Mouse (Mus musculus): ENCODE measurements around the gene Doc2a. TPM values are rescaled to one million over a fixed set of nuclear protein-coding genes. Genes with fewer than 3 reads are reported as not detected.

Doc2a gene
- 0.12 and 0.29 TPM in 2 replicates for polyA plus RNA-seq (2015; fragmentation: Nextera tagmentation; extraction: Ambion mirVana)

DNA sequence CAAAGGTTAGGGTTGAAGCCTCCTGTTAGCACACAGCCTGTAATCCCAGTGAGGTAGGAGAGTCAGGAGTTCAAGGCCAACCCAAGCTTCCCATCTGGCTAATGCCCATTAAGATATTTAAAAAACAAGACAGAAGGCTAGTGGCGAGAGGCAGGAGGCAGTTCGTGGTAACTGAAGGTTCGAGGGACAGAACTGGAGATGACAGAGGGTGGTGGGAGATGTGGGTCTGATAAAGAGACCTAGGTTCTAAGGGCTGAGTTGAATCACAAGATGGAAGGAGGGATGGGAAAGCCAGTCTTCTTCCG lies at the start of gene Doc2a:
TSS of gene Doc2a (plus strand) at position 301 of the 305 bp plus-strand sequence.
- 32% methylated on average over 4 of the region's 4 CpGs for WGBS (ENCODE audit: insufficient replicate concordance)
- DNase-seq = no peak
- H3K9ac ChIP-seq = peak within 1 kb of the TSS; percentile 43; the same call in 1 of the 2 replicates
- H3K4me3 ChIP-seq (replicated peaks) = peak within 1 kb of the TSS; percentile 53
- peak within 1 kb of the TSS; percentile 67 for H3K4me2 ChIP-seq
- H3K27me3 ChIP-seq = peaks cover 74% of the 10 kb centered on the region
- no peak for ATAC-seq (ENCODE audit: low read depth)
- peaks cover 15% of the 10 kb centered on the region for H3K4me1 ChIP-seq (replicated peaks)
- H3K36me3 ChIP-seq = peaks cover 6% of the 10 kb centered on the region
- no peaks in the 10 kb centered on the region for H3K9me3 ChIP-seq (replicated peaks)
- H3K27ac ChIP-seq = no peak within 1 kb of the TSS

DNA sequence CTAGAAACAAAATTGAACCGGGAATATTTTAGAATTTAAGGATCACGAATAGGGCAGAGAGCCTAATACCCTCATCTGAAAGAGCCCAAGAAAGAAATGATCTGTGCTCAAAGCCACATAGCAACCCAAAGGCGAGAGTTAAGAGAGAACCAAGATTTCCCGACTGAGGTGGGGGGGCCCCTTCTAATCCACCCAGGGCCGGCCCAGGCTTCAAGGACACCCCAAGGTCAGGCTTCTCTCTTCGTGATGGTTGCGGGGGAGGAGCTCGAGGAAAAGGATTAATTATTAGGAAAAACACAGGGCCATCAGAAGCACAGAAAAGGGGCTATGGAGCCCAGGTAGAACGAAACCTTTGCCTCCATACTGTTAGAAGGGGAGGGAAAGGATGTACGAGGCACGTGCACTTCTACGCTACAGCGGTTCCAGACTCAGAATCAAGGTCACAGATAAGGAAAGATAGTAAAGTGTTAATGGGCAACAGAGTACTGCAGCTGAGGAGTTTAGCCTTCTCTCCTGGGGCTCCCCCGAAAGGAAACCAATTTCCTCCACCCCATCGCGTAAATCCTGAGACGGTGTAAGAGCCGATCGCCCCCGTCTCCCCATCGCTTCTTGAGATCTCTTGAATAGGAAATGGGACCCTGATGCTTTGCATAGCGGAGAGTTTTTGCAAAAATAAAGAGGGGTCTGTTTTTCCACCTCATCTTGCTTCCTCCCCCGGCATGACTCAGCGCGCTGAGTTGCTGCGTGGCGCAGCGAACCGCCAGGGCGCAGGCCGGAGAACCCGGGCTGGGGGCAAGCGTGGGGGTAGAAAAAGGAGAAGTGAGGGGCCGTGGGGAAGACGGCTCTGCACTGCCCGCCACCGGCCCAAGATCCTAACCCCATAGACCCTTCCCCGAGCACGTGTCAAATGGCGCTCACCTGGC lies 48.8 kb upstream of the Doc2a start:
- Histone ChIP-seq H3K4me3 (replicated peaks) (peak overlapping the region; percentile 78), H3K27me3 (no peaks in the 10 kb centered on the region), H3K9ac (peak overlapping the region; percentile 79), H3K9me3 (replicated peaks) (no peaks in the 10 kb centered on the region), H3K4me1 (replicated peaks) (peaks cover 81% of the 10 kb centered on the region), H3K4me2 (peak overlapping the region; percentile 95), H3K36me3 (peaks cover 34% of the 10 kb centered on the region), H3K27ac (peak overlapping the region; percentile 92)
- DNase-seq (peak; percentile 46), ATAC-seq (ENCODE audit: low read depth) (peak; percentile 32)
- WGBS (ENCODE audit: insufficient replicate concordance) = under 1% methylated on average over 40 of the region's 40 CpGs

DNA sequence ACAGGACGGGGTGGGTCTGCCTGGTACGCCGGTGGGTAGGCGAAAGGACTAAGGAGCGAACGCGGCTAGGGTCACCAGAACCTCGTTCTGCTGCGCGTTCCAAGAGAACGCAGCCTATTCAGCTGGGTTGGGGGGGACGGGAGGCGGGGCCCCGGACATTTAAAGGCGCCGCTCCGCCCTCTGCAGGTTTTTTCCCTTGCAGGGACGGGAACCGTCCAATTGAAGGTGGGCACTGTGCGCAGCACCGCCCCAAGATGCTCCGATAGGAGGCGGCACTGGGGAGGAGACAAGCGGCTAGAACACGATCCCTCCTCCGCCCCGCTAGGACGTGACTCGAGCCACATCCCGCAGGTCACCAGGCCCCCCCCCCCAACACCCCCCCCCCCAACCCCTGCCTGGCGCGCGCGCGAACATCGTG lies 48.2 kb upstream of the Doc2a start:
- Histone ChIP-seq H3K4me3 (replicated peaks) (peak overlapping the region; percentile 78), H3K4me2 (peak overlapping the region; percentile 95), H3K9me3 (replicated peaks) (no peaks in the 10 kb centered on the region), H3K4me1 (replicated peaks) (peaks cover 82% of the 10 kb centered on the region), H3K36me3 (peaks cover 34% of the 10 kb centered on the region), H3K27me3 (no peaks in the 10 kb centered on the region), H3K9ac (peak overlapping the region; percentile 79), H3K27ac (peak overlapping the region; percentile 92)
- ATAC-seq (ENCODE audit: low read depth) (peak; percentile 93), DNase-seq (peak; percentile 95)
- under 1% methylated on average over 30 of the region's 36 CpGs for WGBS (ENCODE audit: insufficient replicate concordance)

DNA sequence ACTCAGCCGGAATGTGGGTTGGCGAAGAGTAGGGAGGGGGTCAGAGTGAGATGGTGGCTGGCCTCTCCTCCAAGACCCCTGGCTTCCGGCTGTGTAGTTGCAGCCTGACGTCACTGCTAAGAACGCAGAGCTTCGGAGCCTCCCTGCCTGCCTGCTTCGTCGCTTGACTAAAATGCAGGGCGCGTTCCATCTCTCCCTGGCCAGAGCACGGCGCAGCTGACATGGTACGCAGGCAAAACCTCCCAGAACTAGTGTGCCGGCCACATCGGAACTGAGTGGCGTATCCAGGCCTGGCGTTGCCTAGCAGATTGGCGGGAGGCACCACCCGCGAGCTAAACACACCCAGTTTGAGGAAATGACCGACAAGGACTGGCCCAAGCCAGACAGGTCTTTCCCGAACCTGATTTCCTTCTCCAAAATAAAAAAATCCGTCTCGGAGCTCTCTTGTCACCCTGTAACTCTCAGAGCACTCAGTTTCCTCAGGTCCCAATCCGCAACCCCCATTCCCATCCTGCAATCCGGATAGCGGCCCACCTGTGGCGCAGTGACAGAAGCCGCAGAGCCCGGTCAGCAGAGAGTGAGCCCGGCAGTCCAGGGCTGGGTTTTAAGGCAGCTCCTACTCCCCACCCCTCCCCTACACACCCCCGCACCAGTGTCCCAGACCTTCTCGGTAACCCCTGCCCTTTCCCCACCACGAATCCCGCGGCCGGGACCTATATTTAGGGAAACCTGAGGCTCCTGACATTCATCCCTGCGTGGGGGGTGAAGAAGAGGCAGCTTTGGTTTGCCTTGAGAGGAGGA lies 47.5 kb upstream of the Doc2a start:
- peak overlapping the region; percentile 90 for H3K27ac ChIP-seq
- 2% methylated on average over 38 of the region's 38 CpGs for WGBS (ENCODE audit: insufficient replicate concordance)
- peaks cover 79% of the 10 kb centered on the region for H3K4me1 ChIP-seq (replicated peaks)
- peak overlapping the region; percentile 79 for H3K9ac ChIP-seq
- H3K27me3 ChIP-seq = no peaks in the 10 kb centered on the region
- peaks cover 30% of the 10 kb centered on the region for H3K36me3 ChIP-seq
- peak overlapping the region; percentile 78 for H3K4me3 ChIP-seq (replicated peaks)
- DNase-seq (no peak), ATAC-seq (ENCODE audit: low read depth) (peak; percentile 71)
- H3K4me2 ChIP-seq = peak overlapping the region; percentile 95
- H3K9me3 ChIP-seq (replicated peaks) = no peaks in the 10 kb centered on the region

DNA sequence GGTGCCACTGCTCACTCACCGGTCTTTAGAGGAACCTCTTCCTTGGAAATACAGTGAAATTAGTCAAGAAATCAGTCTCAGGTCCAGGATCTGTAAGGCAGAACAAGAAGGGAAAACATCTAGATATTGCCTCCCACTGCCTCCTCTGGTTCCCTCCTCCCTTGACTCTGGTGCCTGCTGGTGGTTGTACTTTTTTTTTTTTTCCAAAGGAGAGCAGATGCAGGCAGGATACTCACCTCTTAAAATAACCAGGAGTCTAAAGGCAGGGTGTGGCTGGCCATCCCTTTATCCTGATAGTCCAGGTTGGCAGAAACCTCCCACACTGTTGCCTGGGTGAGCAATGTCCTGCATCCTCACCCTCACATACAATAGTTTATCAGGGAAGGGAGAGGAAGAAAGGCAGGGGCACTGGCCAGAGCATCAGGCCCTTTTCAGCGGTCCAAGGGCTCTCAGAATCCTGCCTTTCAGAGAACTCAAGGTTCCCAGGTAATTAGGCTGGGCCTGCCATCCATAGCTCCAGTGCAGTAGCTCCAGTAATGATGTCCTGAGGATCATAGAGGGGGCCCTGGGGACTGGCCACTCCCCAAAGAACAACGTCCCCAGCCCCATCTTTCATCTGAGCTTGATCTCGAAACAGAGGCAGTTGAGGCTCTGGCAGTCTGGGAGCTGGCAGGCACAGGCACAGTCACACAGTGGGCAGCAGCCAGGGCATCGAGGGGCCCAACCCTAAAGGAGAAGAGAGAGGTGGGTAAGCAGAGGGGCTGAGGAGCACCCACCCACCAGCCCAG lies 46.8 kb upstream of the Doc2a start:
- 61% methylated on average over 5 of the region's 5 CpGs for WGBS (ENCODE audit: insufficient replicate concordance)
- peak overlapping the region; percentile 90 for H3K27ac ChIP-seq
- H3K4me1 ChIP-seq (replicated peaks) = peaks cover 71% of the 10 kb centered on the region
- ATAC-seq (ENCODE audit: low read depth) (no peak), DNase-seq (no peak)
- no peaks in the 10 kb centered on the region for H3K27me3 ChIP-seq
- H3K36me3 ChIP-seq = peaks cover 22% of the 10 kb centered on the region
- H3K9me3 ChIP-seq (replicated peaks) = no peaks in the 10 kb centered on the region
- H3K9ac ChIP-seq = peak overlapping the region; percentile 79
- peak overlapping the region; percentile 78 for H3K4me3 ChIP-seq (replicated peaks)
- H3K4me2 ChIP-seq = peak overlapping the region; percentile 95

- peaks cover 68% of the 10 kb centered on the region for H3K4me1 ChIP-seq (replicated peaks)
- WGBS (ENCODE audit: insufficient replicate concordance) = 93% methylated on average over 16 of the region's 16 CpGs
- no peak overlapping the region for H3K9ac ChIP-seq
- H3K27me3 ChIP-seq = no peaks in the 10 kb centered on the region
- DNase-seq = no peak
- H3K36me3 ChIP-seq = peaks cover 16% of the 10 kb centered on the region
- peak overlapping the region; percentile 95; the same call in 1 of the 2 replicates for H3K4me2 ChIP-seq
- H3K4me3 ChIP-seq (replicated peaks) = no peak overlapping the region
- H3K9me3 ChIP-seq (replicated peaks) = no peaks in the 10 kb centered on the region
- no peak for ATAC-seq (ENCODE audit: low read depth)
- no peak overlapping the region for H3K27ac ChIP-seq
Observed at GRCm38 (mm10) chr7:126801057-126801422, 46.2 kb upstream of the Doc2a start.

- H3K4me2 ChIP-seq = no peak overlapping the region
- ATAC-seq (ENCODE audit: low read depth) = no peak
Observed at GRCm38 (mm10) chr7:126802134-126802889, 44.9 kb upstream of the Doc2a start.

GRCm38 (mm10) chr7:126803181-126803580 lies 44.0 kb upstream of the Doc2a start:
- H3K9ac ChIP-seq = no peak overlapping the region
- DNase-seq (no peak), ATAC-seq (ENCODE audit: low read depth) (no peak)
- peaks cover 61% of the 10 kb centered on the region for H3K4me1 ChIP-seq (replicated peaks)
- no peaks in the 10 kb centered on the region for H3K36me3 ChIP-seq
- no peak overlapping the region for H3K27ac ChIP-seq
- H3K4me2 ChIP-seq = no peak overlapping the region
- no peaks in the 10 kb centered on the region for H3K9me3 ChIP-seq (replicated peaks)
- no peaks in the 10 kb centered on the region for H3K27me3 ChIP-seq
- H3K4me3 ChIP-seq (replicated peaks) = no peak overlapping the region
- WGBS (ENCODE audit: insufficient replicate concordance) = 41% methylated on average over 6 of the region's 6 CpGs

More at GRCm38 (mm10) chr7:126802134-126802889, 44.9 kb upstream of the Doc2a start:
- Histone ChIP-seq H3K4me1 (replicated peaks) (peaks cover 61% of the 10 kb centered on the region), H3K9ac (no peak overlapping the region), H3K4me3 (replicated peaks) (no peak overlapping the region), H3K36me3 (peaks cover 3% of the 10 kb centered on the region), H3K27me3 (no peaks in the 10 kb centered on the region), H3K27ac (no peak overlapping the region), H3K9me3 (replicated peaks) (no peaks in the 10 kb centered on the region)
- DNase-seq = no peak
- WGBS (ENCODE audit: insufficient replicate concordance) = 68% methylated on average over 11 of the region's 11 CpGs

- DNase-seq (no peak), ATAC-seq (ENCODE audit: low read depth) (no peak)
- Histone ChIP-seq H3K9me3 (replicated peaks) (no peaks in the 10 kb centered on the region), H3K27ac (no peak overlapping the region), H3K36me3 (no peaks in the 10 kb centered on the region), H3K4me2 (no peak overlapping the region), H3K27me3 (no peaks in the 10 kb centered on the region), H3K4me3 (replicated peaks) (no peak overlapping the region), H3K9ac (no peak overlapping the region), H3K4me1 (replicated peaks) (peaks cover 62% of the 10 kb centered on the region)
Observed at GRCm38 (mm10) chr7:126803751-126804150, 43.5 kb upstream of the Doc2a start.

DNA sequence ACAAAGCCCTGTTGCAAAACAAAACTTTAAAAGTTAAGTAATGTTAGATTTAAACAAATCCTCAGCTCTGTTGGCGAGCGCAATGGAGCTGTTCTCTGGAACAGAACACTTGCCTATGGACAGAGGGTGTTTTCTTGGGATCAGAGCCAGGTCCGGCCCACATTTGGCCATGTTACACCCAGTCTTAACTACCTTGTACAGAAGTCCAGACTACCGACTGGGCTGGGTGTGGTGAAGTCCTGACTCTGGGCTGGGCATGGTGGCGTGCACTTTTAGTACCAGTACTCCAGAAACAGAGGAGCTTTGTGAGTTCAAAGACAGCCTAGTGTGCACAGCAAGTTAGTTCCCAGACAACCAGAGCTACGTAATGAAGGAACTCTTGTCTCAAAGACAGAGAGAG lies 40.3 kb upstream of the Doc2a start:
- DNase-seq = no peak
- H3K4me3 ChIP-seq (replicated peaks) = no peak overlapping the region
- H3K9me3 ChIP-seq (replicated peaks) = no peaks in the 10 kb centered on the region
- no peaks in the 10 kb centered on the region for H3K36me3 ChIP-seq
- H3K4me1 ChIP-seq (replicated peaks) = peaks cover 58% of the 10 kb centered on the region
- no peak for ATAC-seq (ENCODE audit: low read depth)
- WGBS (ENCODE audit: insufficient replicate concordance) = 76% methylated on average over 6 of the region's 6 CpGs
- no peak overlapping the region for H3K4me2 ChIP-seq
- no peak overlapping the region for H3K9ac ChIP-seq
- H3K27me3 ChIP-seq = no peaks in the 10 kb centered on the region
- no peak overlapping the region for H3K27ac ChIP-seq

All from liver, embryonic 13.5 days (tissue).